Mouse (Mus musculus): ENCODE results near the gene Col8a1. TPM values are rescaled to one million over a fixed set of nuclear protein-coding genes. Genes with fewer than 3 reads are reported as not detected.

The Col8a1 gene
- polyA plus RNA-seq, 1 experiment from 2014 or later = 1.7 TPM

DNA sequence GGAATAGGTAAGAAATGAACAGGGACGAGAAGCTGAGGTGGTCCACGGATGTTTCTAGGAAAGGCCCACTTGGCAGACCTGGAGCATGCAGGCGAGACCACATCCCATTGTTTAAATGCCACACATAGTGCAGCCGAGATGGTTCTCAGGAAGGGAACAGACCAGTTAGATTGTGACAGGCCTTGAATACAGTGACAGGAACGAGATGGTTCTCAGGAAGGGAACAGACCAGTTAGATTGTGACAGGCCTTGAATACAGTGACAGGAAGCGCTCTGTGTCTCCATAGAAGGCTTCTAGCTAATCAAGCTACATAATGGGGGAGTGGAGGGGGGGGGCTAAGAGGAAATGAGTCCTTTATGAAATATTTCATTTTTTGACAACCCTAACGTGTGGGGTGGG, 174.5 kb downstream of the Col8a1 start:
- no peak overlapping the region for H3K9ac ChIP-seq (replicated peaks; ENCODE audit: low read depth, low read length)
- WGBS = 62% methylated on average over 7 of the region's 7 CpGs
- no peaks in the 10 kb centered on the region for H3K27me3 ChIP-seq (replicated peaks; ENCODE audit: control insufficient read depth, insufficient read depth, low read length)
- no peak overlapping the region for H3K4me3 ChIP-seq (replicated peaks; ENCODE audit: low read length)
- no peaks in the 10 kb centered on the region for H3K36me3 ChIP-seq (ENCODE audit: control insufficient read depth, insufficient read depth)
- no peak overlapping the region for H3K4me2 ChIP-seq (ENCODE audit: low read length)
- H3K9me3 ChIP-seq (ENCODE audit: control insufficient read depth, low read length) = no peaks in the 10 kb centered on the region
- no peaks in the 10 kb centered on the region; the same call in 1 of the 2 replicates for H3K4me1 ChIP-seq (replicated peaks; ENCODE audit: control insufficient read depth, insufficient read depth, low read length)
- no peak for ATAC-seq
- no peak overlapping the region for H3K27ac ChIP-seq (ENCODE audit: low read length)

DNA sequence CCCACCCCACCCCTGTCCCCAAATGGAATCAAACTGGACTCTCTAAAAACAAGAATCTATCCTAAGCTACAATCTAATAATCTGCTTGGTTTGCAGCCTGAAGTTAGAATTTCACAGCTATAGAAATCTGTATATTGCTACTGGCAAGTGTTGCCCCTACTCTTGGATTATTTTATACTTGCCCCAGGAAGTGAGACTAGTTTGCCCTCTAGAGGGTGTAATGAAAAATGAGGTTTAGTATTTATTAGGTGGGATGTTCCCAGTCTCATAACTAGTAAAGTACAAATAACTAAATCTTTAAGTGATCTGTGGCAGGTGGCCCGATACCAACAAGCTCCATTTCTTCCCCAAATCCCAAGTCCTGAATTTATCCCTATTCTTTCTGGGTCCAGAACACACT, 177.0 kb downstream of the Col8a1 start:
- Histone ChIP-seq H3K36me3 (ENCODE audit: control insufficient read depth, insufficient read depth) (no peaks in the 10 kb centered on the region), H3K9me3 (ENCODE audit: control insufficient read depth, low read length) (no peaks in the 10 kb centered on the region), H3K4me1 (replicated peaks; ENCODE audit: control insufficient read depth, insufficient read depth, low read length) (no peaks in the 10 kb centered on the region; the same call in 1 of the 2 replicates), H3K27me3 (replicated peaks; ENCODE audit: control insufficient read depth, insufficient read depth, low read length) (no peaks in the 10 kb centered on the region), H3K9ac (replicated peaks; ENCODE audit: low read depth, low read length) (no peak overlapping the region), H3K4me2 (ENCODE audit: low read length) (no peak overlapping the region), H3K27ac (ENCODE audit: low read length) (no peak overlapping the region), H3K4me3 (replicated peaks; ENCODE audit: low read length) (no peak overlapping the region)
- no peak for ATAC-seq
- 82% methylated on average over 1 of the region's 1 CpGs for WGBS

DNA sequence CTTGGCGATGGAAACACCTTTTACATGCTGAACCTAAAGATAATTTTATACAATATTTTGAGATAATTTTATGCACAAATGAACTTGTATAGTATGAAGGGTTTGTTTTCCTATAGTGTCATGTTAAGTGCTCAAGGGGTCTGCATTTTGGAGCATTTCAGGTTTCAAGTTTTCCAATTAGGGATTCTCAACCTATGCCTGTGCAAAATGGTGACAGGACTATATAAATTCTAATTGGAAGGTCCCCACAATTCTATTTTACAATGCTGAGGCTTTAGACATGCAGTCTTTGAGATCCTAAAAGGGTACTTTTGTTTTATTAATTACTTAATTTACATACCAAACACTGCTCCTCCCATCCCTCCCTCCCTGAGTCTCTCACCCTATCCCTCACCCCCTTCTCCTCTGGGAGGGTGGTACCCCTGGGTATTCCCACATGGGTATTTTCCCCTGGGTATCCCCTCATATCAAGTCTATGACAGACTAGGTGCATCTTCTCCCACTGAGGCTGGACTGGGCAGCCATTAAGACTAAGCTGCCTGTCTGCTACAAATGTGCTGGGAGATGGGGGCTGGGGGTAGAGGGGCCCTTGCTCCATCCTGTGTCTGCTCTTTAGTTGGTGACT, 178.7 kb downstream of the Col8a1 start:
- no peaks in the 10 kb centered on the region; the same call in 1 of the 2 replicates for H3K4me1 ChIP-seq (replicated peaks; ENCODE audit: control insufficient read depth, insufficient read depth, low read length)
- 0 out of 2 replicates have a peak, but pooled peaks have one; percentile 43 for ATAC-seq
- no peak overlapping the region for H3K4me3 ChIP-seq (replicated peaks; ENCODE audit: low read length)
- H3K4me2 ChIP-seq (ENCODE audit: low read length) = no peak overlapping the region
- H3K36me3 ChIP-seq (ENCODE audit: control insufficient read depth, insufficient read depth) = no peaks in the 10 kb centered on the region
- H3K9ac ChIP-seq (replicated peaks; ENCODE audit: low read depth, low read length) = no peak overlapping the region
- no peaks in the 10 kb centered on the region for H3K27me3 ChIP-seq (replicated peaks; ENCODE audit: control insufficient read depth, insufficient read depth, low read length)
- H3K9me3 ChIP-seq (ENCODE audit: control insufficient read depth, low read length) = no peaks in the 10 kb centered on the region
- no peak overlapping the region for H3K27ac ChIP-seq (ENCODE audit: low read length)
- 58% methylated on average over 1 of the region's 1 CpGs for WGBS

Other genes with a start within 250 kb of the Col8a1 start
- 38.6 and 39.9 TPM in 2 replicates for gene Cmss1, start 147.9 kb downstream of the Col8a1 start, polyA plus RNA-seq (2015; fragmentation: Nextera tagmentation; extraction: Ambion mirVana)